Mouse (Mus musculus): Measurements from ENCODE around the gene Cdc37.

- no peak for TF ChIP-seq CTCF (IDR thresholded peaks at IDR 0.05; ENCODE audit: low read depth)
- no peak for TF ChIP-seq EP300 (IDR thresholded peaks at IDR 0.05; ENCODE audit: low read depth)
Measured at GRCm38 (mm10) chr9:21194787-21195493, 45.2 kb upstream of the Cdc37 start.
